Mouse (Mus musculus) stomach, embryonic 14.5 days (tissue): ENCODE measurements around the gene Gm26558. TPM values are rescaled to one million over a fixed set of nuclear protein-coding genes. Genes with fewer than 3 reads are reported as not detected.

Experiments
- ATAC-seq: fragments of 200-750 bp; cut with Nextera tagmentation; 2 replicates; pipeline ENCODE4 v1.8.0; 2017; ENCODE audit warnings: low read depth, moderate TSS enrichment; ENCODE audit not compliant: insufficient number of reproducible peaks, insufficient read depth, low FRiP score
- H3K27ac ChIP-seq: fragments of 300-500 bp; sonication (generic); 2 replicates; pipeline ENCODE4 v1.5.1; 2014; ENCODE audit warnings: mild to moderate bottlenecking, low read length, moderate library complexity, mixed read lengths
- H3K27me3 ChIP-seq: fragments of 300-500 bp; sonication (generic); 2 replicates; pipeline ENCODE4 v1.6.1; 2014; ENCODE audit warnings: low read length, control low read depth, mixed read lengths; ENCODE audit not compliant: control insufficient read depth, insufficient read depth
- H3K36me3 ChIP-seq: fragments of 300-500 bp; sonication (generic); 2 replicates; pipeline ENCODE4 v1.6.1; 2014; ENCODE audit warnings: mild to moderate bottlenecking, control low read depth, low read length, moderate library complexity, mixed read lengths; ENCODE audit not compliant: control insufficient read depth, insufficient read depth
- H3K4me1 ChIP-seq: fragments of 300-500 bp; sonication (generic); 2 replicates; pipeline ENCODE4 v1.6.1; 2014; ENCODE audit warnings: low read length, control low read depth, mixed read lengths; ENCODE audit not compliant: control insufficient read depth, insufficient read depth
- H3K4me2 ChIP-seq: fragments of 300-500 bp; sonication (generic); replicated peaks from 2 replicates; pipeline ENCODE4 v1.6.1; 2014; ENCODE audit warnings: low read depth, low read length, control low read depth
- H3K4me3 ChIP-seq: fragments of 300-500 bp; sonication (generic); 2 replicates; pipeline ENCODE4 v1.5.1; 2014; ENCODE audit warnings: low read depth, low read length, control low read depth
- H3K9ac ChIP-seq: fragments of 300-500 bp; sonication (generic); replicated peaks from 2 replicates; pipeline ENCODE4 v1.6.1; 2014; ENCODE audit warnings: low read depth, mild to moderate bottlenecking, control low read depth, low read length, moderate library complexity, mixed read lengths
- H3K9me3 ChIP-seq: fragments of 300-500 bp; sonication (generic); 2 replicates; pipeline ENCODE4 v1.6.1; 2016; ENCODE audit warnings: low read depth, low read length, control low read depth; ENCODE audit not compliant: control insufficient read depth
- WGBS: fragments of 180-500 bp; shearing (Covaris S2); extraction: QIAGEN DNeasy Blood & Tissue Kit; methylation state at CpG from one replicate; pipeline ENCODE4 v1.1.7; 2014; 5-methylcytosine and 5-hydroxymethylcytosine counted together
- polyA plus RNA-seq: library from polyadenylated mRNA; unstranded; fragments of >200 nt; fragmentation: Nextera tagmentation; extraction: Ambion mirVana; gene quantifications from 2 replicates; pipeline ENCODE4 v1.2.1, GENCODE M21; 2014

Gm26558 gene
- polyA plus RNA-seq = 6.1 and 7.6 TPM in 2 replicates

GRCm38 (mm10) chr2:70661715-70662495 is at the start of gene Gm26558:
Gene Gm26558, minus strand, starts transcription at chr2:70662108.
- under 1% methylated on average over 54 of the region's 54 CpGs for WGBS
- H3K4me2 ChIP-seq = peak within 1 kb of the TSS; percentile 92
- ATAC-seq = peak; percentile 72

DNA sequence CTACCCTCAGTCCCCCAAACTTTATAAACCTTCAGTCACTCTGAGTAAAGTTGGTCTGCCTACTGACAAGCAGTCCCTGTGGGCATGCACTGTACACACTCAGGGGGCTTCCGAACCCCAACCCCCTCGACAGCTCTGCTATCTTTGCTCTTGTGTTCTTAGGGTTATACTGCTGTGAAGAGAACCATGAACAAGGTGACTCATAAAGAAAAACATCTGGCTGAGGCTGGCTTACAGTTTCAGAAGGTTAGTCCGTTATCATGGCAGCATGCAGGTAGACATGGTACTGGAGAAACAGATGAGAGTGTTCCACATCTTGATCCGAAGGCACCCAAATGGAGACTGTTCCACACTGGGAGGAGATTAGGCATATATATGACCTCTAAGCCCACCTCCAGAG is 49.0 kb upstream of the Gm26558 start:
- H3K9me3 ChIP-seq = no peaks in the 10 kb centered on the region
- no peak overlapping the region for H3K27ac ChIP-seq
- H3K4me3 ChIP-seq = no peak overlapping the region
- 94% methylated on average over 4 of the region's 4 CpGs for WGBS
- H3K36me3 ChIP-seq = peaks cover 37% of the 10 kb centered on the region
- ATAC-seq = no peak
- no peaks in the 10 kb centered on the region for H3K27me3 ChIP-seq
- no peaks in the 10 kb centered on the region for H3K4me1 ChIP-seq
- no peak overlapping the region for H3K9ac ChIP-seq
- H3K4me2 ChIP-seq = no peak overlapping the region

More at GRCm38 (mm10) chr2:70661715-70662495, at the start of gene Gm26558:
- H3K36me3 ChIP-seq = no peaks in the 10 kb centered on the region
- no peaks in the 10 kb centered on the region for H3K27me3 ChIP-seq
- H3K27ac ChIP-seq = peak within 1 kb of the TSS; percentile 93
- peak within 1 kb of the TSS; percentile 98 for H3K4me3 ChIP-seq
- H3K9ac ChIP-seq = peak within 1 kb of the TSS; percentile 95
- peaks cover 15% of the 10 kb centered on the region for H3K4me1 ChIP-seq
- H3K9me3 ChIP-seq = no peaks in the 10 kb centered on the region

DNA sequence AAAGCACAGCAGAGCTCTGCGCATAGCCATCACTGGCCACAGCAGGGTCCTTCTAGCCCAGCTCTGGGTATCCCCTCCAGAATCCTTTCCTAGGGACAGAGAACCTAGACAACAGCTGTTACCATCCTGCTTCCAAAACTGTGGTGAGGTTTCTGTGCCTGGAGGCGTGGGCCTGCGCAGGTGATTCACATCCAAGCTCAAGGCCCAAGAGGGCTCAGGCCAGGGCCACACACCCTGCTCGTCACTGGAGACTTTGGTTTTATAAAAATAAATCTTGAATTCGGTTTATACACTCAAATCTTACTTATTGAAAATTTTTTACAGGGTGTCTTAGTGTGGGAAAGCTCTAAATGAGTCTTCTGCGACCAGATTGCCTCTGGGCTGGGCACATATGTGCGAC is 48.3 kb upstream of the Gm26558 start:
- H3K9me3 ChIP-seq = no peaks in the 10 kb centered on the region
- no peak for ATAC-seq
- H3K27ac ChIP-seq = no peak overlapping the region
- no peak overlapping the region for H3K4me3 ChIP-seq
- no peaks in the 10 kb centered on the region for H3K4me1 ChIP-seq
- WGBS = 93% methylated on average over 7 of the region's 7 CpGs
- peaks cover 30% of the 10 kb centered on the region for H3K36me3 ChIP-seq
- H3K27me3 ChIP-seq = no peaks in the 10 kb centered on the region
- H3K9ac ChIP-seq = no peak overlapping the region
- H3K4me2 ChIP-seq = no peak overlapping the region

DNA sequence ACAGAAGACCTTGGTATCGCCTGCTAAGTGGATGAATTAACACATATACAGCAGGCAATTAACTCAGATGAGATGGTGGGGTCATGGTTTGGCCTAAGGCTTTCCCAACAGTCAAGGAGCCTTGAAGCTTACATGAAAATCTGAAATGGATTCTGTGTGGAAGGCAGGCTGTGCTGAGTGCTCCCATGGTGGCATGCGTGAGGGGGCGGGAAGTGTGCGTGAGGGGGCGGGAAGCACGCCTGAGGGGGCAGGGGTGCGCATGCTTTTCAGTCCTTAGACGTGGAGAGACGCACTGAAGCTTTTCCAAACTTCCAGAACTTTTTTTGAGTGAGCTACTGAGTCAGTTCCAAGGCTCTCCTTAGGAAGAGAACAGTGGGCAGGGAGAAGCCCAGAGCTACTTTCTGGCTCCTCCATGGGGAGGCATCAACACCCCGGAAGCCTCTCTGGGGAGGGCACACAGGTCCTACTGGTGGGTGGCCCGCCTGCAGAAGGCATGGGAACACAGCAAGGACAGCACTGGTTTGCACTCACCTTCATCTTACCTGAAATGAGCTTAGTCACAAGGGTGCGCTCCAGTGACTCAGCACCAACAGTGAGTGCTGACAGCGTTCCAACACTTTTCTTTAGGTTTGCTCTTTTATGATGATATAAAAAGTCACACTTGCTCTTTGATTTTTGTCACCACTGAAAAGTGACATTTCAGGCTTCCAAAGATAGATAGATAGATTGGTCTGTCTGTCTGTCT is 47.2 kb upstream of the Gm26558 start:
- Histone ChIP-seq H3K4me2 (no peak overlapping the region), H3K9ac (no peak overlapping the region), H3K27me3 (no peaks in the 10 kb centered on the region), H3K9me3 (no peaks in the 10 kb centered on the region), H3K4me3 (no peak overlapping the region), H3K36me3 (peaks cover 20% of the 10 kb centered on the region), H3K4me1 (no peaks in the 10 kb centered on the region), H3K27ac (no peak overlapping the region)
- WGBS = 75% methylated on average over 13 of the region's 13 CpGs
- ATAC-seq = no peak

GRCm38 (mm10) chr2:70702403-70702802 is 40.5 kb upstream of the Gm26558 start:
- Histone ChIP-seq H3K36me3 (no peaks in the 10 kb centered on the region), H3K4me1 (no peaks in the 10 kb centered on the region), H3K27ac (no peak overlapping the region), H3K27me3 (no peaks in the 10 kb centered on the region), H3K9me3 (no peaks in the 10 kb centered on the region), H3K4me3 (no peak overlapping the region), H3K4me2 (no peak overlapping the region), H3K9ac (no peak overlapping the region)
- no peak for ATAC-seq
- 34% methylated on average over 5 of the region's 5 CpGs for WGBS

DNA sequence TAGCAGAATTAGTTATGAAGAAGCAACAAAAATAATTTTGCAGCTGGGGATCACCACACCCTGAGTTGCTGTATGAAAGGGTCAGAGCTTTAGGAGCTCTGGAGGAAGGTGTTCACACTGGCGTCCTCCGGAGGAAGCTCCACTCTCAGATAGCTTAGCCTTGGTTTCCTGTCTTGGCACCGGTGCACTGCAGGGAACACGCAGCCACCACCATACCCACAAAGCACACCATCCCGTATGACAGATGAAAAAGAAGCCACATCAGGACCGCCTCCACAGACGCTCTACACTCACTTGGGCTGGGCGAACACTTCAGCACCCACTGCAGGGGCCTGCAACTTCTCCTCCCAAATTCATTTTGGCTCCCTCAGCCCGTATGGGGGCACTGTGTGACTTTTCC is 39.7 kb upstream of the Gm26558 start:
- no peak for ATAC-seq
- 63% methylated on average over 9 of the region's 9 CpGs for WGBS
- Histone ChIP-seq H3K9me3 (no peaks in the 10 kb centered on the region), H3K4me2 (no peak overlapping the region), H3K4me3 (no peak overlapping the region), H3K9ac (no peak overlapping the region), H3K27ac (no peak overlapping the region), H3K27me3 (no peaks in the 10 kb centered on the region), H3K4me1 (no peaks in the 10 kb centered on the region), H3K36me3 (no peaks in the 10 kb centered on the region)

GRCm38 (mm10) chr2:70700851-70701250 is 38.9 kb upstream of the Gm26558 start:
- Histone ChIP-seq H3K4me1 (no peaks in the 10 kb centered on the region), H3K27me3 (no peaks in the 10 kb centered on the region), H3K9me3 (no peaks in the 10 kb centered on the region), H3K9ac (no peak overlapping the region), H3K4me3 (no peak overlapping the region), H3K27ac (no peak overlapping the region), H3K36me3 (no peaks in the 10 kb centered on the region), H3K4me2 (no peak overlapping the region)
- ATAC-seq = no peak
- WGBS = 87% methylated on average over 3 of the region's 3 CpGs

DNA sequence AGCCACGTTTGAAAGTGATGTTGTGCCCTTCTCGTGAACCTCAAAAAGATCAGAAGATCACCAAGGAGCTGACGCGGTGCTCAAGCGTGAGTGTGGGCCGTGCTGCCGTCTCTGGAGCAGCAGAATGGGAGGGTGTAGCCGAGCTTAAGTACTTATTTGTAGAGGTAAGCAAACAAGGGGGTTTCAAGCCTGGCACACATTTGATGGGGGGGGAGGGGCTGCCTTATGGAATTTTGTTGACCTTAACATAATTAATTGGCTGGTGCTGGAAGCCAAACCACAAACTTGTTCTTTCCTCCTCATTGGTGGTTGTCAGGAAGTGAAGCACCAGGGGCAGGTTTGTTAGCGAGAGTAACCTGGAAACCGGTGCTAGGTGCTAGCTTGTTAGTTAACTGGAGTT is 33.8 kb upstream of the Gm26558 start:
- 69% methylated on average over 10 of the region's 10 CpGs for WGBS
- Histone ChIP-seq H3K4me2 (no peak overlapping the region), H3K4me3 (no peak overlapping the region), H3K27me3 (no peaks in the 10 kb centered on the region), H3K4me1 (no peaks in the 10 kb centered on the region), H3K36me3 (peaks cover 15% of the 10 kb centered on the region), H3K9me3 (no peaks in the 10 kb centered on the region), H3K27ac (0 out of 2 replicates have a peak overlapping the region, but pooled peaks have one; percentile 21), H3K9ac (no peak overlapping the region)
- 0 out of 2 replicates have a peak, but pooled peaks have one; percentile 76 for ATAC-seq
